Mouse (Mus musculus): ENCODE data around the gene Cacna1d. TPM values are rescaled to one million over a fixed set of nuclear protein-coding genes. Genes with fewer than 3 reads are reported as not detected.

Gene Cacna1d
- total RNA-seq, 2 experiments from 2014 or later: 50.9 to 52.4 TPM

DNA sequence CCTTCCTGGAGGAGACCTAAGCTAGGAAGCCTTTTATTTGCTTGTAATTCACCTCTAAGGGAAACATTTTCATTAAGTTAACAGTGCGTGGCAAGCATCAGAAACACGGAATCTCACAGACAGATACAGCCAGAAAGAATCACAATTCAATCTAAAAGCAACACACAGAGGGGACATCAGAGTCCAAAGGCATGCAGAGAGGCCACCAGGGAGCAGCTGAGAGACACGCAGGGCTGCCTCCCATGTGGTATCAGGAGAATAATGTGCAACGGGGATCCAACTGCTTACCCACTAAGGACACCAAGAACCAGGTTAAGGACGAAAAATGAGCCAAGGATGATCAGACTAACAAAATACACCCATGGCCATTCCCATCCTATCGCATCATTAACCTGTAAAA, 320.2 kb downstream of the Cacna1d start:
- no peak for DNase-seq (ENCODE audit: low spot score in 2 of 2)

DNA sequence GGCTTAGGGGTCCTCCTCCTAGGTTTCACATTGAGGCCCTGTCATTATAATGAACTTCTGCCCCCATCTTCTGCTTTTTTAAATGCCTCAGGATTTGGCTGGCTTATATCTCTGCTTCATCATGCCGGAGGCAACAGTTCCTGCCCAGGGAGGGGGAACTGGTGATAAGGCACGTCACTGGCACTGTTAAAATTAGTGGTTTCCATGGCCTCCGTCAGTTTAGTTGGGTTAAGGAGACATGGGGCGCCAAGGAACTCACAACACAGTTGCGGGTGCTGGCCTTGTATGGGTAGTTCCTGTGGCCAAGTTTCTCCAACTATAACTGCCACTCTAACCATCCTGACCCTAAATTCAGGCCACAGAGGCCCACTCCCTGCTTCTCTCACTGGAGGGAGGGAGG, 321.8 kb downstream of the Cacna1d start:
- no peak for DNase-seq (ENCODE audit: low spot score in 2 of 2)

DNA sequence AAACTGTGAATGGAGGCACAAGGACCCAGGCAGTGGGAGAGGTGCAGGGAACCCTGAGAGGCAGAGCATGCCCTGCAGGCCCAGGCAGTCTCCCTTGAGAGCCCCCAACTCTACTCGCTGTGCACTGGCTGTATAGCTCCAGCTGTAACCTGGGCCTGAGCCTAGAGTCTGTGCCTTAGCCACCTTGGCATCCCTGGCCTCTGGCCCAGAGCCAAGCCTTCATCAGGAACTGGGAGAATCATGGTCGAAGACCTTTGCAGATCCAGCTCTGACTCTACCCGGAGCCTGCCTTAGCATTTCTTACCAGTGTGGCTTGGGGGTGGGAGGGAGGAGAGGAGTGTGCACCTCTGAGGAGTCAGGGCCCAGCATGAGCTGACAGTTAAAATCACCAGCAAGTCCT, 322.4 kb downstream of the Cacna1d start:
- no peak for DNase-seq (ENCODE audit: low spot score in 2 of 2)

DNA sequence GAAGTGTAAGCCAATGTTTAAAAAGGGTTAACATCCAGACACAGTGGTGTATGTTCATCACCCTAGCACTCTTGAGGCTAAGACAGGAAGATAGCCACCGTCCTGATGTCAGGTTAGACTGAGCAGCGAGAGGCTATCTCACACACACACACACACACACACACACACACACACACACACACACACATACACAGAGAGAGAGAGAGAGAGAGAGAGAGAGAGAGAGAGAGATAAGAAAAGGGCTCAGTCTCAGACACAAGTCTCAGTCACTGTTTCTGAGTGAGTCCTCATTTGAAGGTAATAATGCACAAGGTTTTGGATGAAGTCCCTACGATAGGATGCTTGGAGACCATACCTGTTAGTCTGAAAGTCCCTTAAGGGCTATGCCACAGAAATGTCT, 322.9 kb downstream of the Cacna1d start:
- DNase-seq (ENCODE audit: low spot score in 2 of 2): no peak

DNA sequence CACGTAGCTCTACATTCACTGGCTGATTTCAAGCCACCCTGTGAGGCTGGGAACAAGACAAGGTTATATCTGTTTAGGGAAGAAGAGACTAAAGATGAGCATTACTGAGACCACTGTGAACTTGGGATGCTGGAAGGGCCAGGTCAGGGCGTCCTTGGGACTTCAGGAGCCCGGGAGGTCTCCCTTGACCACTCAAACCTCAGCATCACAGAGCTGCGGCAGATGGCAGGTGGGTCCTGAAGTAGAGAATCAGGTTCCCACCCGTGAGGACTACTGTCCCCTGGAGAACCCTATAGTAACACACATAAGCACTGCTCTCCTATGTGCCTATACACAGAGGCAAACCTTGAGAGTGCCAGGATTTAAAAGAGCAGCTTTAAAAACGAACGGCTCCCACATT, 323.6 kb downstream of the Cacna1d start:
- no peak for DNase-seq (ENCODE audit: low spot score in 2 of 2)

DNA sequence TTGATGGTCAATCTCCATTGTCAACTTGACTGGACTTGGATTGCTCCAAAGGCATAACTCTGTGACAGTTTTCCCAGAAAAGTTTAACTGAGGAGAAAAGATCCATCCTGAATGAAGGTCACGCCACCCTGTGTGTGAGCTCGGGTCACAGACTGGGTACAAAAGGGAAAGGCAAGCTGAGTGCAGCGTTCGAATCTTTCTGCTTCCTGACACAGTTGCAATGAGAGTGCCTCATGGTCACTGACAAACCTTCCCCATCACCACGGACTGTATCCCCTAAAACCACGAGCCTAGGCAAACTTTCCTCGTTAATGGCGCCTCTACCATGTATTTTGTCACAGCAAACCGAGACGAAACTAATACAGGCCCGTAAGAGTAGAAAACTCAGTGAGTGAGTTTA, 325.2 kb downstream of the Cacna1d start:
- no peak for DNase-seq (ENCODE audit: low spot score in 2 of 2)

DNA sequence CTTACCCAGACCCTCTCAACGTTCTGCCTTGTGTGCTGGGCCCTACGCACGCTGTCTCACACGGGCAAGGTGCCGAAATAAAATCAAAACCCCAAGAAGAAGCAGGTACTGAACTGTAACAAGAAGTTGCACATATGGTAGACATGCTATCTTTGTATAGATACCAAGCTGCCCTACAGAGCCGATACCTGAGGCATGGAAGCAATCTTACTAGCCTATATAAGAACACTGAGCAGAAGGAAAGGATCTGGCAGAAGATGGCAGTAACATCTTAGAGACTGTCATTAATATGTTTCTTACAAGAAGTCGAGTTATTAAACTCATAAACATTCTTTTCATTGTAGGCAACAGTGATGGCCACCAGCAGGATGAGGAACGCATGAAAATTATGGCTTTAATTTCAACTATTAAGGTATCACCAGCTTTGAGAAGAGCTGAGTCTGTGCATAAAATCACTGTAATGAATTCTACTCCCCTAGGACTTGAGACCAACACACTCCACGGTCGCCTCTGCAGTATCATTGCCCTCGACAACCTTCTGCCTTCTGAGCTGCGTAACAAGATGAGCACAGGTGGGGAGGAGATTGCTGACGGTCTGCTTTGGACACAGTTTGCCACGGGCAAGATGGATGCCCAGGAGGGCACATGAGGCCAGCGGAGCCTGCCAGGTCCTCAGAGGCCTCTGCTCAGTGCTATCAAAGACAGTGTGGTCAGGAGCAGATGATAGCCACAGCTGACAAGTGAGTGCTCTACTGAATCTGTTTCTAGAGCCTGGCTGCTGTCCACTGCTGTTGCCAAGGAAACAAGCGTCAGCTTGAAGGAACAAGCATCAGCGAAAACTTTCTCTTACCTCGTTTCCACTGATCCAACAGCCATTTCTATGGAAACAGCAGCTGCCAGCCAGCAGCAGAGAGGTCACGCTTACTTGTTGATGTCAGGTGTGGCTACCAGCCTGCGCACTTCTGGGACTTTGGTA, 327.2 kb downstream of the Cacna1d start:
- DNase-seq (ENCODE audit: low spot score in 2 of 2): peak; percentile 61 to 64

DNA sequence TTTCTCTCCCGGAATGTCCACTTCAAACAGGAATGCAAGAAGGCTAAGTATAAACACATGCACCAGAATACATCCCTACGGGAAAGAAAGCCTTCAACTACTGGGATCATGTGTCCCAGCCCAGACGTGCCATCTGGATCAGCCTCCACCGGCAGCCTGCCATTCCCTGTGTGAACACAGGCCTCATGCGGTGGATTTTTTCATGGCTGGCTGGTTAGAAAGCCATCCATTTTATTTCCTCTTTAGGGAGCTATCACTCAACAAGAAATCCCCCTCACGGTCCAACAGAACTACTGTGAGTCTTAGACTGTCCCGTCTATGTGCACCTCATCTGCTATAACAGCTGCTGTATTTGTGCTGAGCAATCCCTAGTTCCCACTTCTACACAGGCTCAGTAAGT, 343.5 kb downstream of the Cacna1d start:
- peak; percentile 64 to 73 for DNase-seq (ENCODE audit: low spot score in 2 of 2)

DNA sequence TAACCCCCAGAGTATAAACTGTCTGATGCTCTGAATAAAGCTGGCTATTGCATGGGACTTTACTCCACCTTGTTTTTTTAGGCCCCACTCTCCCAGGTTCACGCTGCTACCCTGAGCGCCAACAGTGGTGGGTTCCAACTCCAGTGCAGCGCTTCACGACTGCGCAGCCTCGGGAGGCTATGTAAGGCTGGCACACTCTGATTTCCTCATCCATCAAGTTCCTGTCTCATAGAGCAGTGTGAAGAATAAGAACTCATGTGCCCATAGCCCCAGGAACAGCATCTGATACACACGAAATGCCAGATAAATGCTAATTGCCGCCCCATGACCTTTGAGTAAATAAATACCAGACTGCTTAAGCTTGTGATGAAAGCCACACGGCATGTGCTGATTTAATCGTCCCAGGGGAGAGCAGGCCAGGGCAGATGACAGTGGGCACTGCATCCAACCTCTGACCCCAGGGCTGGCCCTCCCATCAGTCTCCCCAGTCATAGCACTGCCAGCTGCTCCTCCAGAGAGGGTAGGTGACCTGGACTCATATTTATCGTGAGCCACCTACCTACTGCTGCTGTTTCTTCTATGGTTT, 352.8 kb downstream of the Cacna1d start:
- no peak for DNase-seq (ENCODE audit: low spot score in 2 of 2)

DNA sequence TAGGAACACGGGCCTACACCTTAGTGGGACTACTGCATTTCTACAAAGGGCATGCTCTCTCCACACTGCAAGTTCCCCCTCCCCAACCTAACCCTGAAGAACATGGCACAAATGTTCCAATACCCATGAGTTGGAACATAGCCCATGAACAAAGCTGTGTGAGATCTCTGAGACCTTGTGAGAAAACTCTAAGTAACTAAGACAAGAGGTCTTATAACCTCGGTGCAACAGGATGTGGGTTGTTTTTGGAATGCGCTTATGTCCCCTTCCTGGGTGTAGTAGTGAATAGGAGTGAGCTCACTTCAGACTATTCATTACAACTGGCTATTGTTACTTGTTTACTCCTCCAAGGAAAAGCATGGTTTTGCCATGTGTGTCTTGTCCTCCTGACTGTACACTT, 353.3 kb downstream of the Cacna1d start:
- no peak for DNase-seq (ENCODE audit: low spot score in 2 of 2)

DNA sequence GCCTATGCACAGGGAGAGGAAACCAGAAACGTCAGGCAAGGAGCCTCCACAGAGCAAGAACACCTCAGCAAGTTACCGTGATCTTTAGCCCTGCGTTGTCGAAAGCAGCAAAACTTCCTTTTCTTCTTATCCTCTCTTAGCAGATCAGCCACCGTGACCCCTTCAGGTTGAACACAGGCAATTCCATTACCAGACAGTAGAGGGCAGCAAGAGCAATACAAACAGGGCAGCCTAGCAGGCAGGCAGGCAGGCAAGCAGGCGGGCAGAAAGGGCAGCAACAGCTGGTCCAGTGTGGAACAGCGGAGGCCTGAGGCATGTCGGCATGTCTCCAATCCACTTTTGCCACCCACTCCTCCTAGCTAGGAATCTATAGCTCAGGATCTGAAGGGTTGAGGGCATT, 354.3 kb downstream of the Cacna1d start:
- DNase-seq (ENCODE audit: low spot score in 2 of 2): peak; percentile 91 to 92

DNA sequence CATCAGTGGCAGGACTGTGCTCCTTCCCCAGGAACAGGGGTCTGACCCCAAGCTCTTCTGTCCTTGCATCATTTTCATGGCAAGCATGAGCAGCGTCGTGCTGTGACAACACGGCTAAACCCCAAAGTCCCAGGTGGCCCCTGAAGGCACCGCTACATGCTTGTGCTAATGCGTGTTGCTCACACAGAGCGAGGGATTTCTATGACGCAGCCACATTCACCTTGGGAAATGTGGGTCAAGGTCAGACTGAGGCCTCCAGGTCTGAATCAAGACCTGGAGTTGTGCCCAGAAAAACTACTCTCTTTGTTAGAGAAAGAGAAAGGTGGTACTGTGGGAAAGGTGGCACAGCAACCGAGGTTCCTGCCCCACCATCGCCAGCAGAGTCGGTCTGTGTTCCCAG, 355.9 kb downstream of the Cacna1d start:
- DNase-seq (ENCODE audit: low spot score in 2 of 2): no peak

DNA sequence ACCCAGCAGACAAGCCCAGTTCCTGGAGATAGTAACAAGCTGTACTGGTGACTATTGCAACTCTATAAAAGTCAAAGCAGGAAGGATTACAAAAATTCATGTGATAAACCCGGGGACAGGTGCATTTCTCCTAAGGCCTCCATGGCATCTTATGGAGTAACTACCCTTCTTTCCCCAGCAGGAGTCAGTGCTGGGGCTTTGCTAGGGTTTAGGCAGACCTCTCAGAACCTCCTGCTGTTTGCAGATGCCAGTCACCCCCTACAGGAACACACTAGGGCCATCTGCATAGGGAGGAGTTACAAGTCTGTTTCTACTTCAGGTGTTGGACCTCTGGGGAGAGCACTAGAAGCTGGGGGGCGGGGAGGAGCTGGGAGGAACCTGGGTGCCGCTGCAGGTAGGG, 357.6 kb downstream of the Cacna1d start:
- DNase-seq (ENCODE audit: low spot score in 2 of 2): no peak

DNA sequence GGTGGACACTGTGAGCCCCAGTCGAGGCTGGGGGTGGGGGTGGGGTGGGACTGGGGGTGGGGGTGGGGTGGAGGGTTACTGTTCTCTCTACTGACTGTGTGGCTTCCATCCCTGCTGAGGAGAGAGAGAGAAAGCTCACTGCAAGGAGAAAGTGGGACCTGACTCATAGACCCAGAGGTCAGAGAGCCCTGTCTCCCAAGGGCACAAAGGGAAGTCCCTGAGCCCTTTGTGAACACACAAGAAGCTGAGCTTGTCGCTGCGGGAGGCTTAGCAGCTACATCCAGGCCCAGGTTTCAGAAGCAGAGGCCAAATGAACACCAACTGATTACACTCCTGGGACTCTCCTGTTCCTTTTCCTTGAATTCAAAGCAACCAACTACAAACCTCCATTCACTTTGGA, 360.0 kb downstream of the Cacna1d start:
- no peak for DNase-seq (ENCODE audit: low spot score in 2 of 2)

DNA sequence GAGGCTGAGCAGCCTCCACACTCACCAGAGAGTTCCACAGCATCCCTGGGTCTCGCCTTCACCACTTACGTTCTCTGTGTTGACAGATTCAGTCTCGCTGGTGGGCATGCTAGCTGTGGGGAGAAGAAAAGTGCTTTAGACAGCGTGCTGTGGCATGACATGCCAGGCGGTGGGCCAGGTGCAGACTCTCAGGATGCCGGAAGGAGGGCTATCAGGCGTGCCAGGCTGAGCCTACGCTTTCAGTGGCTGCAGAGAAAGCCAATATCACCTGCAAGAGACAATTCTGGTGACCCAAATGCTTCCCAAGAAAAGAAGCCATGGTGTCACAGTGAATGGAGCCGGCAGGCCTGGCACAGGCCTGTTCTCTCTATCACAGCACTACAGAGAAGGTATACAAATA, 361.2 kb downstream of the Cacna1d start:
- no peak for DNase-seq (ENCODE audit: low spot score in 2 of 2)

DNA sequence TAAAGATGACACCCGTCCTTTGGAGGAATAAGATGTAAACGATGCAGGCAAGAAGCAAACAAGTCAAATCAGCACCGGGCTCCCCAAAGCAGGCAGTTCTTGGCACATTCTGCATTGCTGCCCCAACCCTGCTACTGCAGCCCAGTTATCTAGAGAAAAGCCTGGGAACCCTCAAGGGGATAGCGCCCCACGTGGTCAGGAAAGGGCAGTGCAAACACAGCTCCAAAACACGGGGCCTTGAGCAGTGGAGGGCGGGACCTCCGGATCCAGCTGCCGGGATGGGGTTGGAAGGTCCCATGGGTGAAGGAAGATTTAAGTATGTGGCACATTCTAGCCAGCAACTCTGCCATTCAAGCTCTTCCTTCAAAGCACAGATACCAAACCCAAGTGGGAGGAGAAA, 361.9 kb downstream of the Cacna1d start:
- DNase-seq (ENCODE audit: low spot score in 2 of 2): peak; percentile 44 to 62

DNA sequence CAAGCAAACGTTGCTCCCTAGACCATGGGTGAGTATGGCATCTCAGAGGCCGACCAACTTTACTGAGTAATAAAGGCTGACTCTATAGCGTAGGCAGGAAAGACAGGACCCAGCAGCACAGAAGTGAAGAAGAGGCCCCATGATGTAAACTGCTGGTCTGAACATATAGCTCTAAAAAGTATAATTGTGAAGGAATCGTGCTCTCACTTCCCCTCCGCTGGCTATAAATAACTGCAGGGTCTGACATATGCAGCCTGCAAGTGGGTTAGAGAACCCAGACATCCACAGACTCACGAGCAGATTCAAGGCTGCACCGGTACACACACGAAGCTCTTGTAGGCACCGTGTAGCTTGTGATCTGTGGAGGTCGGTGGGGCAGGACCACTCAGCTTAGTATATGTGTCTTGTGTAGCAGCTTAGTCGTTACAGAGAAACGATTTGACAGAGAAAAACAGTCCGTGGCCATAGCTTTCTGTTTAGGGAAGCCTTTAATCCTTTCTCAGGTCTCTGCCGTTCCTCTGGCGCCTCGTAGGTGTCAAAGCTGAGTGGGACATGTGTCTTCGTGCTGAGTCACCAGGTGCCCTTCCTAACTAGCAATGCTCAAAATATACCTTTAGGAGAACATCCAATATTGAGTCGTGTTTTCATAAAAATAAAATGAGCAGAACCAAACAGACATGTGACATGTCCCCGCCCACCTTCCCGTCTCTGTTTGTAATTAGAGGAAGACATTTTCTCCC, 366.1 kb downstream of the Cacna1d start:
- no peak for DNase-seq (ENCODE audit: low spot score in 2 of 2)

DNA sequence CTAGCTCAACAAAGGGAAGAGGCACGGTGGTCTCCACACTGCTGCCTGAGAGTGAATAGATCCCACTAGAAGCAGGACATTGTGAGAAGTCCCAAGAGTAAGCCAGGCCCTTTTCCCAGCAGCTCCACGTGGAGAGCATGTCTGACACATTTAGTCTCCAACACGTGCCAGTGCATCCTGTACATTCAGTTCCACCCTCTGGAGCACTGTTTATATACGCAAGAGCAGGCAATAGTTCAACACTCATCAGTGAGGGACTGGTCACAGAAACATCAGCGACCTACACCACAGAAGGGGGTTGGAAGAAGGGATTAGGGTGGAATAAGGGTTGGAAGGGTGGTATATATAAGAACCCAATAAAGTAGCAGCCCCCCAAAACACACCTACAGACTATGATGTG, 371.2 kb downstream of the Cacna1d start:
- DNase-seq (ENCODE audit: low spot score in 2 of 2): no peak

DNA sequence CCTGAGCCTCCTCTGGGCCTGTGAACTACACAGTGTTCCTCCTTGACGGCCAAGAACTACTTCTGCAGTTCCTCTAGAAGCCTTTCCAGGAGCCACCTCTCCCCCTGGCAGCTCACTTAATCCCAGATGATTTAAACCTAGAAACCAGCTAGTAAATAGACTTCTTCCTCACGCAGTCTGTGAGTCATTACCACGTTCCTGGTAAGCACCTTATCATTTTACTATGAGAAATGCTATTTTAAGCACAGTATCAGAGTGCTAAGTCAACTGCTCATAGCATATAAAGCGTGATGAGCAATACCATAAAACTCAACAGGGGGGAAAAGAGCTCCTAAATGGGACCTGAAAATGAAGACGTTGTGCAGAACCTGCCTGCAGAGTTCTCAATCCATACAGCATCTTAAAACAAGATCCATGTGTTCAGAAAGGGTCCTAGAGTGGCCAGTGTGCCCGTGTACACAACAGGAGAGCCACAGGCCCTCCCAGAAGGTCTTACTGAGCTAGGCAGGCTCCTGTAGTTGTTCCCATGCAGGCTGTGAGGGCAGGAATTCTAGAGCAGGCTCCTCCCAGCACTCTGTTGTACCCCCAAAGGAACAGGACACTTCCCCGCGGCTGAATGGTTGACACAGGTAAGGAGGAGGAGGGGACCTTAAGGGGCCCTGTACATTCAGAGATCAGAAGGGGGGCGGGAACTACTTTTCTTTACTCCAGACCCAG, 377.7 kb downstream of the Cacna1d start:
- no peak for DNase-seq (ENCODE audit: low spot score in 2 of 2)

DNA sequence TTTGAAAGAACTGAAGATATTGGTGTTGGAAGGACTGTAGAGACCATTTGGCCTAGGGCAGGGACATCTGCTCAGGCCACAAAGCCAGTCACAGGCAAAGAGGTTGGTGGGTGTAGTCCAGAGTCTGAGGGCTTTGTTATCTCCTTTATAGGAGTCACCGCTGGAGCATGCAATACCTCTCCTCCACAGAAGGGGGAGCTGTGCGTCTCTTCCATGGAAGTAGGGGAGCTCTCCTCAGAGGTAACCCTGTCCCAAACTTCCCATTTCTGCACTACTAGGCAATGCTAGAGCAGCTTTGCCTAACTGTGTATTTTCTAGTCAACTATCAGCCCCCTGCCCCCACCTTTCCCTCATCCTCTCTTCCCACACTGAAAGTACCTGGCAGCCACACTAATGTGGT, 382.2 kb downstream of the Cacna1d start:
- peak; percentile 33 to 39 for DNase-seq (ENCODE audit: low spot score in 2 of 2)

DNA sequence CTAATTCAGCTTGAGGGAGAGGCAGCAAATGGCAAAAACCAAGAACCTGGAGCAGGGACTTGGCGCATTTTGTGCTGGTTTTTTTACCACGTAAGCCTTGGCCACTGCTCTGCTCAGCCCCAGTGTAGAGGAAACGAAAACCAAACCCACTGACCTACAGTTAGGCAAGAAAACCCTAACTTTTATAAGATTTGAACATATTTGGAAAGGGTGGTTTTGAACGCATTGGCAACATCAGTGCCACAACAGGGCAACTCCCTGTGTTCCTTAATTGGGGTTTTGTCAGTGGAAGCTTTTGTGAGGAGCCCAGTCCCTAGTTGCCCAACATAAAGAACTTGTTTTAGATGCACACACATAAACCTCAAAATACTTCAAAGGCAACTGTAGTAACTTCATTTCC, 384.7 kb downstream of the Cacna1d start:
- no peak for DNase-seq (ENCODE audit: low spot score in 2 of 2)

All from layer of hippocampus, postnatal 10 days (tissue).